Mouse (Mus musculus): ENCODE data around the gene Ick.
"Not testable (repeated sequence)": the region's sequence is repeated elsewhere in the genome, so short reads cannot be mapped to it uniquely, and the experiment has no call there.

The Ick gene

GRCm38 (mm10) chr9:78108796-78109239, at the start of gene Ick, which contains the start of gene Fbxo9:
TSS of gene Ick (plus strand) at chr9:78109192.
TSS of gene Fbxo9 (minus strand) at chr9:78109065.
- peak; percentile 92 for DNase-seq (ENCODE audit: low read depth)

- no peak for DNase-seq (ENCODE audit: low read depth)
Observed at GRCm38 (mm10) chr9:78059525-78060120, 49.4 kb upstream of the Ick start.

GRCm38 (mm10) chr9:78062392-78062791, 46.6 kb upstream of the Ick start:
- DNase-seq (ENCODE audit: low read depth), result no peak

- no peak for DNase-seq (ENCODE audit: low read depth)
Observed at GRCm38 (mm10) chr9:78064121-78064520, 44.9 kb upstream of the Ick start.

GRCm38 (mm10) chr9:78070496-78070895, 38.5 kb upstream of the Ick start:
- no peak for DNase-seq (ENCODE audit: low read depth)

- DNase-seq (ENCODE audit: low read depth), result no peak
Observed at GRCm38 (mm10) chr9:78071626-78072025, 37.4 kb upstream of the Ick start.

GRCm38 (mm10) chr9:78073291-78073690, 35.7 kb upstream of the Ick start:
- not testable (repeated sequence) for DNase-seq (ENCODE audit: low read depth)

- DNase-seq (ENCODE audit: low read depth), result no peak
Observed at GRCm38 (mm10) chr9:78073713-78074340, 35.2 kb upstream of the Ick start.

- DNase-seq (ENCODE audit: low read depth), result no peak
Observed at GRCm38 (mm10) chr9:78075256-78075655, 33.7 kb upstream of the Ick start.

- DNase-seq (ENCODE audit: low read depth), result peak; percentile 6
Observed at GRCm38 (mm10) chr9:78078240-78078639, 30.8 kb upstream of the Ick start.

- DNase-seq (ENCODE audit: low read depth), result no peak
Observed at GRCm38 (mm10) chr9:78081835-78082234, 27.2 kb upstream of the Ick start.

- DNase-seq (ENCODE audit: low read depth), result no peak
Observed at GRCm38 (mm10) chr9:78084341-78084740, 24.7 kb upstream of the Ick start.

GRCm38 (mm10) chr9:78085722-78086287, 23.2 kb upstream of the Ick start:
- no peak for DNase-seq (ENCODE audit: low read depth)

GRCm38 (mm10) chr9:78087751-78088150, 21.2 kb upstream of the Ick start:
- DNase-seq (ENCODE audit: low read depth), result no peak

GRCm38 (mm10) chr9:78088521-78088920, 20.5 kb upstream of the Ick start:
- no peak for DNase-seq (ENCODE audit: low read depth)

GRCm38 (mm10) chr9:78088971-78089370, 20.0 kb upstream of the Ick start:
- DNase-seq (ENCODE audit: low read depth), result no peak

GRCm38 (mm10) chr9:78089906-78090305, 19.1 kb upstream of the Ick start:
- DNase-seq (ENCODE audit: low read depth), result no peak

- DNase-seq (ENCODE audit: low read depth), result no peak
Observed at GRCm38 (mm10) chr9:78090596-78090995, 18.4 kb upstream of the Ick start.

GRCm38 (mm10) chr9:78095686-78096085, 13.3 kb upstream of the Ick start:
- no peak for DNase-seq (ENCODE audit: low read depth)

GRCm38 (mm10) chr9:78096376-78096775, 12.6 kb upstream of the Ick start:
- DNase-seq (ENCODE audit: low read depth), result no peak

GRCm38 (mm10) chr9:78100956-78101355, 8.0 kb upstream of the Ick start:
- DNase-seq (ENCODE audit: low read depth), result no peak

- DNase-seq (ENCODE audit: low read depth), result no peak
Observed at GRCm38 (mm10) chr9:78101431-78101830, 7.6 kb upstream of the Ick start.

GRCm38 (mm10) chr9:78103965-78104560, 4.9 kb upstream of the Ick start:
- no peak for DNase-seq (ENCODE audit: low read depth)
